Mouse (Mus musculus): Measurements from ENCODE around the gene Trmt1. TPM values are rescaled to one million over a fixed set of nuclear protein-coding genes. Genes with fewer than 3 reads are reported as not detected.
A peak's percentile ranks its signal among the peaks of the same experiment; 100 is the strongest.

The Trmt1 gene
- polyA plus RNA-seq, 2 experiments, result 71.7 to 158 TPM

GRCm38 (mm10) chr8:84700526-84700925 is 14.4 kb downstream of the Trmt1 start:
- Histone ChIP-seq H3K9ac (ENCODE audit: low read depth, low read length, severe bottlenecking) (no peak overlapping the region), H3K27ac (replicated peaks; ENCODE audit: low read depth, low read length) (0 out of 2 replicates have a peak overlapping the region, but pooled peaks have one; percentile 48), H3K9me3 (ENCODE audit: control insufficient read depth, low read length) (no peaks in the 10 kb centered on the region), H3K27me3 (ENCODE audit: control insufficient read depth, insufficient read depth, low read length) (peaks cover 30% of the 10 kb centered on the region), H3K4me3 (replicated peaks; ENCODE audit: low read length) (no peak overlapping the region), H3K36me3 (ENCODE audit: control insufficient read depth, insufficient read depth, low read length) (peaks cover 50% of the 10 kb centered on the region), H3K4me1 (ENCODE audit: control insufficient read depth, insufficient read depth, low read length) (peaks cover 31% of the 10 kb centered on the region), H3K4me2 (replicated peaks; ENCODE audit: low read depth, low read length, severe bottlenecking) (no peak overlapping the region)
- ATAC-seq (ENCODE audit: low FRiP score, low read depth), result no peak
- no peak for DNase-seq (ENCODE audit: low spot score)
- TF ChIP-seq POLR2A (IDR thresholded peaks at IDR 0.05; ENCODE audit: borderline replicate concordance, extremely low read depth, insufficient read depth, insufficient read length), result no peak
- WGBS, result 76% methylated on average over 5 of the region's 5 CpGs

- DNase-seq (ENCODE audit: low spot score), result no peak
- no peaks in the 10 kb centered on the region for H3K9me3 ChIP-seq (ENCODE audit: control insufficient read depth, low read length)
- 0 out of 2 replicates have a peak, but pooled peaks have one; percentile 4 for ATAC-seq (ENCODE audit: low FRiP score, low read depth)
- 0 out of 2 replicates have a peak within 1 kb of the TSS, but pooled peaks have one; percentile 3 for H3K4me3 ChIP-seq (replicated peaks; ENCODE audit: low read length)
- 11% methylated on average over 33 of the region's 34 CpGs for WGBS
- TF ChIP-seq POLR2A (IDR thresholded peaks at IDR 0.05; ENCODE audit: borderline replicate concordance, extremely low read depth, insufficient read depth, insufficient read length), result no peak
- peaks cover 35% of the 10 kb centered on the region for H3K27me3 ChIP-seq (ENCODE audit: control insufficient read depth, insufficient read depth, low read length)
- peak within 1 kb of the TSS; percentile 48; the same call in 1 of the 2 replicates for H3K27ac ChIP-seq (replicated peaks; ENCODE audit: low read depth, low read length)
- peaks cover 51% of the 10 kb centered on the region for H3K36me3 ChIP-seq (ENCODE audit: control insufficient read depth, insufficient read depth, low read length)
- H3K9ac ChIP-seq (ENCODE audit: low read depth, low read length, severe bottlenecking), result peak within 1 kb of the TSS; percentile 28; the same call in 1 of the 2 replicates
- peak within 1 kb of the TSS; percentile 2; the same call in 1 of the 2 replicates for H3K4me2 ChIP-seq (replicated peaks; ENCODE audit: low read depth, low read length, severe bottlenecking)
- H3K4me1 ChIP-seq (ENCODE audit: control insufficient read depth, insufficient read depth, low read length), result peaks cover 35% of the 10 kb centered on the region
Measured at GRCm38 (mm10) chr8:84700941-84701911, 15.1 kb downstream of the Trmt1 start, which contains the start of gene Lyl1. Lyl1 (plus strand) TSS chr8:84701457.

GRCm38 (mm10) chr8:84702561-84702960 is 16.5 kb downstream of the Trmt1 start:
- Histone ChIP-seq H3K4me2 (replicated peaks; ENCODE audit: low read depth, low read length, severe bottlenecking) (peak overlapping the region; percentile 2; the same call in 1 of the 2 replicates), H3K27me3 (ENCODE audit: control insufficient read depth, insufficient read depth, low read length) (peaks cover 49% of the 10 kb centered on the region), H3K4me1 (ENCODE audit: control insufficient read depth, insufficient read depth, low read length) (peaks cover 49% of the 10 kb centered on the region), H3K9ac (ENCODE audit: low read depth, low read length, severe bottlenecking) (no peak overlapping the region), H3K9me3 (ENCODE audit: control insufficient read depth, low read length) (no peaks in the 10 kb centered on the region), H3K27ac (replicated peaks; ENCODE audit: low read depth, low read length) (no peak overlapping the region), H3K4me3 (replicated peaks; ENCODE audit: low read length) (peak overlapping the region; percentile 3; the same call in 1 of the 2 replicates), H3K36me3 (ENCODE audit: control insufficient read depth, insufficient read depth, low read length) (peaks cover 47% of the 10 kb centered on the region)
- no peak for TF ChIP-seq POLR2A (IDR thresholded peaks at IDR 0.05; ENCODE audit: borderline replicate concordance, extremely low read depth, insufficient read depth, insufficient read length)
- WGBS, result 73% methylated on average over 9 of the region's 9 CpGs
- ATAC-seq (ENCODE audit: low FRiP score, low read depth) (no peak), DNase-seq (ENCODE audit: low spot score) (no peak)

GRCm38 (mm10) chr8:84702963-84703465 is 16.9 kb downstream of the Trmt1 start:
- DNase-seq (ENCODE audit: low spot score), result no peak
- WGBS, result 79% methylated on average over 6 of the region's 6 CpGs
- H3K4me1 ChIP-seq (ENCODE audit: control insufficient read depth, insufficient read depth, low read length), result peaks cover 53% of the 10 kb centered on the region
- no peak for TF ChIP-seq POLR2A (IDR thresholded peaks at IDR 0.05; ENCODE audit: borderline replicate concordance, extremely low read depth, insufficient read depth, insufficient read length)
- H3K4me3 ChIP-seq (replicated peaks; ENCODE audit: low read length), result no peak overlapping the region; the same call in 1 of the 2 replicates
- H3K4me2 ChIP-seq (replicated peaks; ENCODE audit: low read depth, low read length, severe bottlenecking), result 0 out of 2 replicates have a peak overlapping the region, but pooled peaks have one; percentile 2
- H3K27ac ChIP-seq (replicated peaks; ENCODE audit: low read depth, low read length), result no peak overlapping the region
- H3K9me3 ChIP-seq (ENCODE audit: control insufficient read depth, low read length), result no peaks in the 10 kb centered on the region
- H3K27me3 ChIP-seq (ENCODE audit: control insufficient read depth, insufficient read depth, low read length), result peaks cover 53% of the 10 kb centered on the region
- no peak overlapping the region for H3K9ac ChIP-seq (ENCODE audit: low read depth, low read length, severe bottlenecking)
- ATAC-seq (ENCODE audit: low FRiP score, low read depth), result no peak
- peaks cover 47% of the 10 kb centered on the region for H3K36me3 ChIP-seq (ENCODE audit: control insufficient read depth, insufficient read depth, low read length)
